Mouse (Mus musculus) liver, embryonic 15.5 days (tissue): ENCODE data around the gene Pla1a. TPM values are rescaled to one million over a fixed set of nuclear protein-coding genes. Genes with fewer than 3 reads are reported as not detected.

Experiments used
- ATAC-seq: fragments of 200-750 bp; cut with Nextera tagmentation; 2 replicates; pipeline ENCODE4 v1.8.0; 2017; ENCODE audit warnings: moderate number of reproducible peaks, mild to moderate bottlenecking, moderate library complexity; ENCODE audit not compliant: insufficient read depth
- H3K27ac ChIP-seq: fragments of 300-500 bp; sonication (generic); replicated peaks from 2 replicates; pipeline ENCODE4 v1.5.1; 2015; ENCODE audit warnings: mild to moderate bottlenecking, inconsistent platforms
- H3K27me3 ChIP-seq: fragments of 300-500 bp; sonication (generic); 2 replicates; pipeline ENCODE4 v1.6.1; 2015; ENCODE audit warnings: mild to moderate bottlenecking, inconsistent platforms
- H3K36me3 ChIP-seq: fragments of 300-500 bp; sonication (generic); replicated peaks from 2 replicates; pipeline ENCODE4 v1.6.1; 2015; ENCODE audit warnings: moderate library complexity, mild to moderate bottlenecking, inconsistent platforms
- H3K4me1 ChIP-seq: fragments of 300-500 bp; sonication (generic); replicated peaks from 2 replicates; pipeline ENCODE4 v1.6.1; 2015; ENCODE audit warnings: inconsistent platforms
- H3K4me2 ChIP-seq: fragments of 300-500 bp; sonication (generic); 2 replicates; pipeline ENCODE4 v1.6.1; 2015; ENCODE audit warnings: moderate library complexity, mild to moderate bottlenecking, inconsistent platforms
- H3K4me3 ChIP-seq: fragments of 300-500 bp; sonication (generic); replicated peaks from 2 replicates; pipeline ENCODE4 v1.5.1; 2015; ENCODE audit warnings: mild to moderate bottlenecking, inconsistent platforms
- H3K9ac ChIP-seq: fragments of 300-500 bp; sonication (generic); 2 replicates; pipeline ENCODE4 v1.6.1; 2015; ENCODE audit warnings: moderate library complexity, mild to moderate bottlenecking, inconsistent platforms
- H3K9me3 ChIP-seq: fragments of 300-500 bp; sonication (generic); replicated peaks from 2 replicates; pipeline ENCODE4 v1.6.1; 2016; ENCODE audit warnings: inconsistent platforms
- WGBS: fragments of 180-500 bp; shearing (Covaris S2); methylation state at CpG from one replicate; pipeline ENCODE4 v1.1.7; 2015; ENCODE audit warnings: mixed read lengths; ENCODE audit not compliant: insufficient replicate concordance; 5-methylcytosine and 5-hydroxymethylcytosine counted together
- polyA plus RNA-seq: library from polyadenylated mRNA; unstranded; fragments of >200 nt; fragmentation: Nextera tagmentation; extraction: Ambion mirVana; gene quantifications from 2 replicates; pipeline ENCODE4 v1.2.1, GENCODE M21; 2015

The Pla1a gene
- polyA plus RNA-seq, 1 experiment from 2014 or later, result 27.2 TPM

DNA sequence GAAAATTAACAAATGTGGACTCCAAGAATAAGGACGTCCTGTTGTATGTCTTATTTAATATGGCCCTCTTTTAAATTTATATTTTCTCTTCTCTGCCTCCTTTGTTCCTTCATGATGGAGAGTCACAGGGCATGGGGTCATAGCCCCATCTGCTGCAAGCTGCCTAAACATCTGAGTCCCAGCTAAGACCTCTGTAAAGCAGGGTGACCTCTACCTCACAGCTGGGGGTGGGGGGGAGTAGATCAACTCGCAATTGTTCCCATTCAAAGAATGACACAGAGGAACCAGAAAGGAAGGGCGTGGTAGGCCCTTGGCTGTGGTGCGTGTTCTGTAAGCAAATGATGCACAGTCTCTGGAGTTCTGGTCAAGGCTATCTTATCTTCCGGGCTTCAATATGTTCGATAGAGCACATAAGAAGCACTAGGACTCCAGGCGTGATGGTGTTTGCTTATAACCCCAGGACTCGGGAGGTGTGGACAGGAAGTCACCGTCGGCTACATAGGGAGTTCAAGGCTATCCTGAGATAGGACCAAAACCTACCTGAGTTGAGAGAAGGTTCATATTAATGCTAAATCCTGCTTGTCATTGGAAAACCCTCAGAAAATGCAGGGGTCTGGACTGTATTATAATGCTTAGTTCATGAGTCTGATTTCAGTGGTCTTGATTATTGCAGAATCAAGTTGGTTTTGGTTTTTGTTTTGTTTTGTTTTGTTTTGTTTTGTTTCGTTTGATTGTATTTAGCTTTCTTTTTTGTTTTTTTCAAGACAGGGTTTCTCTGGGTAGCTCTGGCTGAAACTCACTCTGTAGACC, 39.0 kb upstream of the Pla1a start:
- WGBS, result 32% methylated on average over 11 of the region's 11 CpGs
- ATAC-seq, result no peak
- Histone ChIP-seq H3K4me3 (no peak overlapping the region), H3K36me3 (no peaks in the 10 kb centered on the region), H3K9ac (no peak overlapping the region), H3K27me3 (no peaks in the 10 kb centered on the region), H3K4me2 (no peak overlapping the region; the same call in 1 of the 2 replicates), H3K9me3 (no peaks in the 10 kb centered on the region), H3K27ac (no peak overlapping the region), H3K4me1 (peaks cover 61% of the 10 kb centered on the region)

DNA sequence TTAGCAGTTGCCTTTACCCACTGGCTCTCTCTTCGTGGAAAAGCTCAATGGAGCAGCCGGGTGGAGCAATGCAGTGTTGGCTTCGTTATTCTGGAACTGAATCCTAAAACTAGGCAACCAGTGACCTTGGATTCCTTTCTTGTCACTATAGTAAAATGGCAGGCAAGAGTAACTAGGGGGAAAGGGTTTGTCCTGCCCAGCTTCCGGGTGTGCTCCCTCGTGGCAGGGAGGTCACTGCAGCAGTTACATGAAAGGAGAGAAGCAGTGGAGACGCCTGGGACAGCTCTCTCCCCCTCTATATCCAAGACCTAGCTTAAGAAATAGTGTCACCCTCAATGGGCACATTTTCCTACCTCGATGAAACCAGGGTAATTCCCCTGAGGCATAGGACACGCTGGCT, 36.5 kb upstream of the Pla1a start:
- no peak for ATAC-seq

DNA sequence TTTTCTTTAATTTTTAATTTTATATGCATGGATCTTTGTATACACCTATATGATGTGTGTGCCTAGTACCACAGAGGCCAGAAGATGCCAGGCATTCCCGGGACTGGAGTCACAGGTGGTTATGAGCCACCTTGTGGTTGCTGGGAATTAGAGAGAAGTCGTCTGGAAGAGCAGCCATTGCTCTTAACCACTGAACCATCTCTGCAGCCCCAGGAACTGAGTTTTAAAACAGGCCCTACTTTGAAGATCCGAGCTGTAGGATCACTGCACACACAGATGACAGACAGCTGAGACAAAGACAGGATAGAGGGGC, 35.7 kb upstream of the Pla1a start:
- no peak overlapping the region for H3K27ac ChIP-seq
- no peak for ATAC-seq
- no peaks in the 10 kb centered on the region for H3K36me3 ChIP-seq
- H3K27me3 ChIP-seq, result no peaks in the 10 kb centered on the region
- 20% methylated on average over 3 of the region's 3 CpGs for WGBS
- H3K4me2 ChIP-seq, result no peak overlapping the region
- peaks cover 43% of the 10 kb centered on the region for H3K4me1 ChIP-seq
- H3K9ac ChIP-seq, result no peak overlapping the region
- H3K9me3 ChIP-seq, result no peaks in the 10 kb centered on the region
- H3K4me3 ChIP-seq, result no peak overlapping the region

More for the DNA sequence above, 36.5 kb upstream of the Pla1a start:
- Histone ChIP-seq H3K4me1 (peaks cover 47% of the 10 kb centered on the region), H3K27ac (no peak overlapping the region), H3K36me3 (no peaks in the 10 kb centered on the region), H3K9me3 (no peaks in the 10 kb centered on the region), H3K27me3 (no peaks in the 10 kb centered on the region), H3K9ac (no peak overlapping the region), H3K4me3 (no peak overlapping the region), H3K4me2 (no peak overlapping the region)
- WGBS, result 73% methylated on average over 8 of the region's 8 CpGs

DNA sequence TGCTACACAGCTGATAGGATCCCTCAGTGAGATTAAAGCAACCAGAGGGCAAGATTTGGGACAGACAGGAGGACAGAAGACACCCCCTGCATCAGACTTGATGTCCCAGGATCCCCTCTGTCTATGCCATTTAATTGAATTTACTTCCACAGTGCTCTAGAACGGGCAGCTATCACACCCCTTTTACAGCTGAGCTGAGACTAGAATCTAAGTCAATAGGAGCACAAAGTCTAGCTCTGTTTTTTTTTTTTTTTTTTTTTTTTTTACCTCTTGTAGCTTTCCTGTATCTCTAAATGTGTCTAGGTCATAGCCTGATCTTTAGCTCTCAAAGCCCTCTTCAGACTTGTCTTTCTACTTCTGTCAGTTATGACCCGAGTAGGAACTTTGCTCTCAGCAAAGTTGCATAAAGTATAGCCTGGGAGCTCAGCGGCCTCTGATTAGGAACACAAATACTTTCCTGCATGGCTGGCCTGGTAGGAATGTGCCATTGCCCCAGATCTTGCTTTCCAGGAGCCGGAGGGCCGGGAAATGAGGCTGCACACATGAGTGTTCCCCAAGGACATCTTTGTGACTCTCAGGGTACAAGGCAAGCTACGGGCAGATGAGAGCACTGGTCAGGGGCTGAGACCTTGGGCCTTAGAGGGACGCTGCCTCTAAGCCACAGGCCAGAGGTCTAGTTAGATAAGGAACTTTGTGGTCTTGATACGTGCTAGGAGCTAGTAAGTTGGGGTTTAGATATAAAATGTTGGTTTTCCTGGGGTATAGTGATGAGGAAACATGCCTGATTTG, 35.2 kb upstream of the Pla1a start:
- 40% methylated on average over 8 of the region's 8 CpGs for WGBS
- ATAC-seq, result no peak
- Histone ChIP-seq H3K9me3 (no peaks in the 10 kb centered on the region), H3K4me3 (no peak overlapping the region), H3K4me2 (no peak overlapping the region), H3K36me3 (no peaks in the 10 kb centered on the region), H3K4me1 (peaks cover 38% of the 10 kb centered on the region), H3K27me3 (no peaks in the 10 kb centered on the region), H3K9ac (no peak overlapping the region), H3K27ac (no peak overlapping the region)

DNA sequence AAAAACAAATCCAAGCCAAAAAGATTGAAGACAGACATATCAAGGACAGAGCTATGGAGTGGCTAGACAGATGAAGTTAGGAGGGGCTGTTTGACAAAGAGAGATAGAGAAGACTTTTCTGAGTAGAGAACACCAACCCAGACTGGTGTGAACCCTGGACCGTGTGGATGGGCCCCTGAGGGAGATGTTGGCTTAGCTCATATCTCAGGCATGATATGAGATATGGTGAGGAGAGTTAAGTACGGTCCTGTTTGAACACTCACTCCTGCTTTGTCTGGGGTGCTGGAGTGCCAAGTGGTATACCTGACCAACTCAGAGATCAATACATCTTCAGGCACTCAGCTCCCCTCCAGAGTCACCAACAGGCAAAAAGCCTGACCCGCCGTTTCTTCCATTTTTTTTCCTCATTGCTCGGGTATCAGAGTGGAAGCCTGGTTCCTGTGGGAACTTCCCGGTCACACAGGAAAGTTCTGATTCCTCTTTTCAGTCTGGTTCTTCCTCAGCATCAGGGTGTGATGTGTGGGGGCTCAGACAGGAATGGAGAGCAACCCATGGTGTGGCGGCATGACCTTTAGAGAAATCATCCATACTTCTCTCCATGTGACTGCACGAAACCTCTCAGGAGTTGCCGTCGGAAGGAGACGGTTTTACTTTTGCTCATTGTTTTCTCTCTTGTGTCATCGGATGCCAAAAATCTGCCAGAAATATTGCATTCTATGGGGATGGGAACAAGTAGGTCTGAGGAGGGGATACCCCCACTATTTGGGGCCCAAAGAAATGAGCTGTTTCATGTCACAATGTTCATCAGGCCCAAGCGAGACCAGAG, 34.4 kb upstream of the Pla1a start:
- Histone ChIP-seq H3K27me3 (no peaks in the 10 kb centered on the region), H3K4me2 (no peak overlapping the region), H3K4me3 (no peak overlapping the region), H3K4me1 (peaks cover 31% of the 10 kb centered on the region), H3K9ac (no peak overlapping the region), H3K9me3 (no peaks in the 10 kb centered on the region), H3K27ac (no peak overlapping the region), H3K36me3 (no peaks in the 10 kb centered on the region)
- no peak for ATAC-seq
- 65% methylated on average over 13 of the region's 13 CpGs for WGBS

DNA sequence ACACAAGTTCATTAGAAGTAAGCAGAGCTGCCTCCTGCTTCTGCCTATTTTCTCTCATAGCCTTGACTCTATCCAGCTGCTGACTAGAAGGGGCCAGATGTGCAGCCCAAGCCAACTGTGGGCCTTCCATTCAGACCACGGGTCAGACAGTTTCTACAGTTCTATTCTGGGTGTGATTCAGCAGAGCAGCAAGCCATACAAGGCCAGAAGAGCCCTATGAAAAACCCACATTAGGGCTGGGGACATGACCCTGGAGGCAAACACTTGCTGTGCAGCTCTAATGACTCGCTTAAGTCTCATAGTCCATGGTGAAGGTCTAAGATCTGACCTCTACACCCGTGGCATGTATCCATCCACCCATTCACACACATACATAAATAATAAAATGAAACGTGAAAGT, 33.1 kb upstream of the Pla1a start:
- Histone ChIP-seq H3K4me3 (no peak overlapping the region), H3K9me3 (no peaks in the 10 kb centered on the region), H3K9ac (no peak overlapping the region), H3K36me3 (no peaks in the 10 kb centered on the region), H3K4me1 (peaks cover 23% of the 10 kb centered on the region), H3K27me3 (no peaks in the 10 kb centered on the region), H3K4me2 (no peak overlapping the region), H3K27ac (no peak overlapping the region)
- 62% methylated on average over 4 of the region's 4 CpGs for WGBS
- no peak for ATAC-seq

DNA sequence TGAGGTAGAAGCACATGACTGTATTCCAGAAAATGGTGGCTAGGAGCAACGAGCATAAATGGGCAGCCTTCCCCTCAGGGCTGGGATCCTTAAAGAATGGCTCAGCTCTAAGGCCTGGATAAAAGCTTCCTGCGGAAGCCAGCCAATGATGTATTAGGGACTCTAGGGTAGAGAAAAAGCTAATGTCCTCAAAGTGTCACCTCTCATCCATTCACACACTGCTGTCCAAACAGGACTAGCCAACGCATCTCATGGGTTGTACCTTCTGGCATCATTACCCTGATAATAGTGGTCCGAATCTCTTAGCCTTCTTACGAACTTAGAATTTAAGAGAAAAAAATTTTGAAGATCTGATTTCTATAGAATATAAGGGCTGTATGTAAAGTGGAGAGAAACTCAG, 30.4 kb upstream of the Pla1a start:
- Histone ChIP-seq H3K9me3 (no peaks in the 10 kb centered on the region), H3K4me1 (peaks cover 25% of the 10 kb centered on the region), H3K9ac (no peak overlapping the region), H3K36me3 (no peaks in the 10 kb centered on the region), H3K27ac (no peak overlapping the region), H3K27me3 (no peaks in the 10 kb centered on the region; the same call in 1 of the 2 replicates), H3K4me2 (no peak overlapping the region), H3K4me3 (no peak overlapping the region)
- 76% methylated on average over 5 of the region's 5 CpGs for WGBS
- ATAC-seq, result no peak

DNA sequence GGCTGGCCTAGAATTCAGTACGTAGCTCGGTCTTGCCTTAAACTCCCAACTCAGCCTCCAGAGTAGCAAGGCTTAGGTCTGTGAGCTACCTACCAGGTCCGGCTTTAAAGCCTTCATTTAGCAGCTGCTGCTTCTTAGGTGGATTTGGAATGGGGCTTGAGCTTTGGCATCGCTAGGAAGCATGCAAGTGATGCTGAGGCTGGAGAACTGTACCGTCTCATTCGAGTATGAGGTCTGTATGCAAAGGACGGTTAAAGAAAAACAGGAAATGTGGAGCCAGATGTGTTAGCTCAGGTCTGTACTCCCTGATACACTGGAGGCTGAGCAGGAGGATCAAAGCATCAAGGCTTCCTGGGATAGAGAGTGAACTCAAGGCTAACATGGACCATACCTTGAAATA, 29.2 kb upstream of the Pla1a start:
- no peak for ATAC-seq
- no peak overlapping the region for H3K9ac ChIP-seq
- H3K27me3 ChIP-seq, result no peaks in the 10 kb centered on the region; the same call in 1 of the 2 replicates
- H3K4me3 ChIP-seq, result no peak overlapping the region
- no peak overlapping the region for H3K27ac ChIP-seq
- H3K4me2 ChIP-seq, result no peak overlapping the region
- H3K4me1 ChIP-seq, result peaks cover 16% of the 10 kb centered on the region
- H3K36me3 ChIP-seq, result no peaks in the 10 kb centered on the region
- no peaks in the 10 kb centered on the region for H3K9me3 ChIP-seq
- WGBS, result 63% methylated on average over 7 of the region's 7 CpGs

DNA sequence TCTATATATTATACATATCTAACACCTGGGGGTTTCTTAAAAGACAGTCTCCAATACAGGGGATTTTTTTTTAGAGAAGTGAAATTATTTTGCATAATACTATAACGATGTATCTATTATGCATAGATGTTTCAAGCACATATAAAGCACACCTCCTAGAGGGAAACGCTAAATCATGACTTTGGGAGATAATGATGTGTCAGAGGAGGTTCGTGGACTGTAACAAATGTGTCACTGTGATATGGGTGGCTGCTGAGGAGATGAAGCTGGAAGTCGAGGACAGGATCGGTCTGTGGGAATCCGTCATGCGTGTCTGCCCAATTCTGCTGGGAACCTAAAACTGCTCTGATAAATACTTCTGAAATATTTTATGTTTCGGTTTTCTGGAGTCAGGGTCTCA, 28.8 kb upstream of the Pla1a start:
- WGBS, result 42% methylated on average over 8 of the region's 8 CpGs
- ATAC-seq, result no peak
- H3K27ac ChIP-seq, result no peak overlapping the region

DNA sequence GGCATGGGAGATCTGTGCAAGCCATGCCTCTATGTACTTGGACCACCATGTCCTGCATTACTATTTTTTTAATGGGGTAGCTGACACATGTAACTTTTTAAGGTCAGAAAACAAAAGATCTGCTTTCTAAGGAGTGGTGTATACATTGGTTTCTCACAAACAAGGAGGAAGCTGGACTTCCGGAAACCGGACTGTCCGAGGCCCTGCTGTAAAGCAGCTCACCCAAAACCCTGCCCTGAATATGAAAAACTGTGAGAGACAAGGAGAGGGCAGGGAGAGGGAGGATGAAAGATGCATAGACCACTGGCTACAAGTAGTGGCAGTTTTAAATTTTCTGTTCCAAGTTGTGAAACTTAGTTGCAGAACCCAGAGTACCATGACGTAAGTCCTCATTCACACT, 27.0 kb upstream of the Pla1a start:
- 68% methylated on average over 4 of the region's 4 CpGs for WGBS
- Histone ChIP-seq H3K4me3 (no peak overlapping the region), H3K9me3 (no peaks in the 10 kb centered on the region), H3K4me1 (peaks cover 11% of the 10 kb centered on the region), H3K4me2 (no peak overlapping the region), H3K9ac (no peak overlapping the region), H3K27ac (no peak overlapping the region), H3K27me3 (no peaks in the 10 kb centered on the region; the same call in 1 of the 2 replicates), H3K36me3 (no peaks in the 10 kb centered on the region)
- no peak for ATAC-seq

More for the DNA sequence above, 28.8 kb upstream of the Pla1a start:
- Histone ChIP-seq H3K4me3 (no peak overlapping the region), H3K36me3 (no peaks in the 10 kb centered on the region), H3K4me2 (no peak overlapping the region), H3K9me3 (no peaks in the 10 kb centered on the region), H3K9ac (no peak overlapping the region), H3K4me1 (peaks cover 12% of the 10 kb centered on the region), H3K27me3 (no peaks in the 10 kb centered on the region; the same call in 1 of the 2 replicates)
